Mouse (Mus musculus) thymus, adult 2 months (tissue): Measurements from ENCODE around the gene Id1.

ENCODE experiments used
- CTCF ChIP-seq: fragments of 200-500 bp; IDR thresholded peaks from 2 replicates; pipeline ENCODE4 v1.5.1; 2012; ENCODE audit warnings: mild to moderate bottlenecking, control low read depth, low read length, moderate library complexity, borderline replicate concordance; ENCODE audit not compliant: control insufficient read depth, poor library complexity, insufficient read depth; ENCODE audit errors: extremely low read depth
- POLR2A ChIP-seq: fragments of 200-500 bp; IDR thresholded peaks from 2 replicates; pipeline ENCODE4 v1.6.1; 2012; ENCODE audit warnings: mild to moderate bottlenecking, low read length, control low read depth, moderate library complexity; ENCODE audit not compliant: control insufficient read depth, poor library complexity, insufficient read depth; ENCODE audit errors: extremely low read depth

GRCm38 (mm10) chr2:152739031-152739841 is 3.2 kb downstream of the Id1 start:
- TF ChIP-seq CTCF (no peak), POLR2A (0 out of 2 replicates have a peak, but pooled peaks have one; percentile 25)
